Mouse (Mus musculus): ENCODE data around the gene Gm42421. TPM values are rescaled to one million over a fixed set of nuclear protein-coding genes. Genes with fewer than 3 reads are reported as not detected.

Gene Gm42421
- total RNA-seq, 2 experiments from 2014 or later = 1.2 TPM; not detected in 1

DNA sequence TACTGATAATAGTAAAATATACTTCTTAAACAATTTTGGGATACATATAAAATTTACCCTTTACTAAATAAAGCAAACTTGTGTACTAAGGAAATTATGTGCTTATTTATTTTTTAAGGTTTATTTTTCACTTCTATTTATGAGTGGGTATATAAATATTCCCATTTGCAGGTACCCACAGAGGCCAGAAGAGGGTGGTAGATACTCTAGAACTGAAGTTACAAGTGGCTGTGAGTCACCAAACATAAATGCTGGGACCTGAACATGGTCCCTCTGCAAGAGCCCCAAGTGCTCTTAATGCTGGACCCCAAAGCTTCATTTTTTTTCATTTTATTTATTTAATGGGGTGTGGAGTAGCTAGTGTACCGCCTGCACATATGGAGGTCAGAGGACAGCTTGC is 5.9 kb downstream of the Gm42421 start:
- ATAC-seq (replicated peaks; ENCODE audit: poor library complexity) = 0 out of 2 replicates have a peak, but pooled peaks have one; percentile 37

DNA sequence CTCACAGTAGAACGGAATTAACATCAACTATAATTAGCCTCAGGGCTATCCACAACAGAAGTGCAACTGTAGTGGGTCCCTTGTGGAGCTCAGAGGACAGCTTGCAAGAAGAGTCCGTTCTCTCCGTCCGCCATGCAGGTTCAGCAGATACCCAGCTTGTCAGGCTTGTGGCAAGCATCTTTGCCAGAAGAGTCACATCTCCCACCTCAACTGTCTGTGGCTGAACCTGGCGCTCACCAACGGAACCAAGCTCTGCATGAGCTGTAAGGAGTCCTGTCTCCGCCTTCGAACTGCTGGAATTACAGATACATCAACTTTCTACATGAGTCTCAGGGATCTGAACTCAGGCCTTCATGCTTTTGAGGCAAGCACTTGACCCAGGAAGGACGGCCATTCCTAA is 8.2 kb downstream of the Gm42421 start:
- no peak for ATAC-seq (replicated peaks; ENCODE audit: poor library complexity)

DNA sequence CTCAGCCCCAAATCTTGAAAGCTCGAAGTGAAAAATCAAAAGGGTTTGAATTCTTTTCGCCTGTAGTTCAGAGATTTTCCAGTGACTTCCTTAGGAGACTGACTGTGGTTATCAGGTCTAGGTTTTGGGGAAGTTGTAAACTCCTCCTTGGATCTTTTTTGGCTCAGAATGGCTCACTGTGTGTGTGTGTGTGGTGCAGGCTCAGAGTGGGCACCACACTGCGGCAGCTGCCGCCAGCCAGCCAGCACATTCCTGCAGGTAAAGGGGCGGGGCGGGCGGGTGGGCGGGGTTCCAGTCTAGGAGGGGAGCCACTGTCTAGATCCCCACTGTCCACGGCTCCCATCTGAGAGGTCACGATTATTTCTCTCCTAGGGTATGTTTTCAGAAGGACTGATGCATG is 13.6 kb downstream of the Gm42421 start:
- 0 out of 2 replicates have a peak, but pooled peaks have one; percentile 37 for ATAC-seq (replicated peaks; ENCODE audit: poor library complexity)

DNA sequence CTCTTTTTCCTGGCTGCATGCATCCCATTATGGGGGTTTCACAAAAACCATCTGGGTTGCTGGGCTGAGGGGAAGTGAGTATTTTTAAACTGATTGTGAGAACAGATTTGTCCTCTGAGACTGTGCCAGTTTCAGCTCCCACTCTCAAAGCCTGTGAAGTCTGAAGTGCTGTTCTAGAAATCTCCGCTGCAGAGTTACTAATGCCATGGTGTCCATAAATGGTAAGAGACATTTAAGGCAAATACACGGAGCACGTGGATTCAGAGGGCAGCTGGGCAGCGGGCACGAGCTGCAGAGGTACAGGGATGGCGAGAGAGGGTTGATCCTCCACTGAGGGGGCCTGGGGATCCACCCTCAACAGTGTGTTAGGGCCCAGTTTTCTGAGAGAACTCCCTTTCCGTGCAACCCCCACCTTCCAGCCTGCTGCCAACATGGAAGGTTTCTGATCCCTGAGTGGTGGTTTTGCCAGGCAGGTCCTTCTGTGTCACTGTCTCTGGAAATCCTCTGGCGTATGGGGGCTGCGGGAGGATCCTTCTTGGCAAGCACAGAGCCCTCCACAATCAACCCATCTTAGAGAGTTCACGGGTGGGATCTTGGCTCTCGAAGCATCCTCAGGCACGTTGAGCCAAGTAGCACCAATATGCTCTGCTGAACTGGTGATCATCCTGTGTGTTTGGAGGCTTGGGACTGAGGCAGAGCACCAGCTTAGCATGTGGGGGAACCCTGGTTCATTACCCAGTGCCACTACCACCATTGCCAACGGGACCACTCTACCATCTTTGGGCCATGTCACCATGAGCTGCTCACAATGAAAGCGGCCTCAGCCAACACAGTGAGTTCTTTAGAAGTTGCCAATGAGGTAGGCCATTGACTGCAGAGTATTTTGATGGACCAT is 15.5 kb downstream of the Gm42421 start:
- ATAC-seq (replicated peaks; ENCODE audit: poor library complexity) = no peak

DNA sequence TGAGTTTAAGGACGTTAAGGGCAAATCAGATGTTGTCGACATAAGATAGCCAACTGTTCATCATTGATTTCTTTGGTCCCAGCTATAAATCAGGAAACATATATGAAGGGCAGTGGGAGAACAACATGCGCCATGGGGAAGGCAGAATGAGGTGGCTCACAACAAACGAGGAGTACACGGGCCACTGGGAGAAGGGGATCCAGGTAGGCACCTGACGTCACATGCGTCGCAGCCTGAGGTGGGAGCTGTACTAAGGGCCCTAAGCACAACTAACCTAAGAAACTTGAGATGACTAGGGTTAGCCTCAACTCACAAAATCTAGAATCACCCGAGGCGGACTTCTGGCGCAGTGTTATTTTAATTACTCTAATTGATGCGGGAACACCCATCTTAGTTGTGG is 20.4 kb downstream of the Gm42421 start:
- ATAC-seq (replicated peaks; ENCODE audit: poor library complexity) = no peak

DNA sequence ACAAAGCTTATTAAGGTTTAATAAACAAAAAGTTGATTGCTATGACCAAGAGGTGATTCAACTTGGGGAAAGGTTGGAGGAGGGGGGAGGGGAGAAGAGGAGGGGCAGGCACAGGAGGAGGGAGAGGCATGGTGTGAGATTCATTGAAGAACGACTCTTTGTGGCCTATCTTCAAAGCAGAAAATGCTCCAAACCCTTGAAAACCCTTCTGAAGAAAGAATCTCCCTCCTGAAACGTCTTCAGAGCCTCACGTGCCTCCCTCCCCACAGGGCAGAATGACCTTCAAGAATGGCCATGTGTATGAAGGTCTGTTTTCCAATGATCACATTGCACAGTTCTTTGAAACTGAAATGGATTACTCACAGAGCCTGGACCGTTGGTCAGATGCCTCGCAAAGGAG is 22.0 kb downstream of the Gm42421 start:
- ATAC-seq (replicated peaks; ENCODE audit: poor library complexity) = no peak

DNA sequence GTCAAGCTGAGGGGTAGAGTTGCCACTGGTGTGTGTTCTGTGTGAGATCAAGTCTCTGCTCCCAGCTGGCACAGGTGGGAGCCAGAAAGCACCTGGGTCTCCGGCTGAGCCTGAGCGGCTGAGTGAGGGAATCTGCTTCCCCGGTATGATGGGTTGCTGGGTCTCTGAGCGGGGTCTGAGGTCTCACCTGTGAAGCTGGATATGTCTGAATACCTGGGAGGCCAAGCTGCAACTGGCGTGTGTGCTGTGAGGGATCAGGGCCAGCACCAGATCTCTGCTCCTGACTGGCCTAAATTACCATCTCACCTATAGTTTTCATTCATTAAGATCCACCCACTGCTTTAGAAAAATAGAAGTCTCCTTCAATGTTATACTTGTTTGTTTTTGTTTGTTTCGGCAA is 29.1 kb downstream of the Gm42421 start:
- no peak for ATAC-seq (replicated peaks; ENCODE audit: poor library complexity)

DNA sequence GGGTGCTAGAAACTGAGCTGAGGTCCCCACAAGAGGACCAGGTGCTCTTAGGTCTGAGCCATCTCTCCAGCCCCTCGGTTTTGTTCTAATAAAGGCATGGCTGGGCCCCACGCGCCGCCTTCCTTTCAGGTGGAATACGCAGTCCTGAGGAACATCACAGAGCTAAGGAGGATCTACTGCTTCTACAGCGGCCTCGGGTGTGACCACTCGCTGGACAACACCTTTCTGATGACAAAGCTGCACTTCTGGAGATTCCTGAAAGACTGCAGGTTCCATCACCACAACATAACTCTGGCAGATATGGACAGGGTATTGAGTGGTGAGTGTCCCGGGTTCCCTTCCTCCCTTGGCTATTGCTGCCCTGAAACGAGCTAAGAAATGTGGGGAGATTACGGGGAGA is 31.6 kb downstream of the Gm42421 start:
- no peak for ATAC-seq (replicated peaks; ENCODE audit: poor library complexity)

DNA sequence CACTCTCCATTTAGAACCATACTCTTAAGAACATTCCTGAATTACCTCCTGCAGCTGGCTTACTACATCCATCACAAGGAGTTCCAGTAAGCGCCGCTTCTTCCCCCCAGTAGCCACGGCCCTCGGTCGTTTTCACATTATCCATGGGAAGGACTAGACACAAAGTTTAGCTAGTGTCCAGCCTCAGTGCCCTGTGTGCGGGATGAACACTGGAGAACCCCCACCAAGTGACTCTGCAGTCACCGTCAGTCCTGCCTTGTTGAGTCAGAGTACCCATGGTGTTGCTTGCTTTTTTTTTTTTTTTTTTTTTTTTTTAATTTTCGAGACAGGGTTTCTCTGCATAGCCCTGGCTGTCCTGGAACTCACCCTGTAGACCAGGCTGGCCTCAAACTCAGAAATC is 33.2 kb downstream of the Gm42421 start:
- no peak for ATAC-seq (replicated peaks; ENCODE audit: poor library complexity)

DNA sequence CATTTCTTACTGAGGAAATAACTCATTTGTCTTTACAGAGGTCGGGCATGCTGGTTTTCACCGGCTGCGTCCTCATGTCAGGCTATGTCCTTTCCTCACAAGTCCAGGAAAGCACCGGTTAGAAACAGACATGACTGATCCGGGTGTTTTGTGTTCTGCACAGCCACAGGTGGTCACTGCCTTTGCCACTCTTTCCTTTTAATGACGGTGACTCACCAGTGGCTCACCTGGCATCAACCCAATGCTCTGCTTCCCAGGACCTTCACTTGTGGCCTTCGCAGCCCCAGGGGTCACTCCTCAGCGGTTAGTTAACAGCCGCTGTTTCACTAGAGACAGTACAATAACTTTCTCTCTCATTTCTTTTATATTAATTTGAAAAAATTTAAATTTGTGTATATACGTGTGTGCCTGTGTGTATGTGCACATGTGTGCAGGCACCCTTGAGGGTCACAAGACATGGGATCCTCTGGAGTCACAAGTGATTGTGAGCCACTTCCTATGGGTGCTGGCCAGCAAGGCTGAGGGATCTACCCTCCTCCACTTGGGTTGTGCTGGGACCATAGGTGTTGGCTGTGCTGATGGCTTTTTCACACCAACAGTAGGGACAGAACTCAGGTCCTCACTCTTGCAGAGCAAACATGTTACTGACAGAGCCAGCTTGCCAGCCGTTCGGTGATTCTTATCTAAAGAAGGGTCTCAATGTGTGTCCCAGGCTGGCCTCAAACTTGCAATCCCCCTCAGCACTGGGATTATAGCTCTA is 37.8 kb downstream of the Gm42421 start:
- no peak for ATAC-seq (replicated peaks; ENCODE audit: poor library complexity)

DNA sequence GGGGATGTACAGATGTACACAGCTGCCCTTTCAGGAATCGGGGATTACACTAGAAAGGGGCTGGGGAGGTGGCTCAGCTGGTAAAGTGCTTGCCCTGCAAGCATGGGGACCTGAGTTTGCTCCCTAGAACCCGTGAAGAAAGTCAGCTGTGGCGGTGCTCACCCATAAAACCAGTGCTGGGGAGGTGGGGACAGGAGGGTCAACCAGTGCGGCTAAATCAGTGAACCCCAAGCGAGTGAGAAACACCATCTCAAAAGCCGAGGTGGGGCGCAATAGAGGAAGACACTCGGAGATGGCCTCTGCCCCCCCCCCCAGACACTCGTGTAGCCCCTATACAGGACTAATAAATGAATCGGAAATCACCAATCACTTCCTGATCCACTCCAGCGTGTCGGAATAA is 38.7 kb downstream of the Gm42421 start:
- no peak for ATAC-seq (replicated peaks; ENCODE audit: poor library complexity)

DNA sequence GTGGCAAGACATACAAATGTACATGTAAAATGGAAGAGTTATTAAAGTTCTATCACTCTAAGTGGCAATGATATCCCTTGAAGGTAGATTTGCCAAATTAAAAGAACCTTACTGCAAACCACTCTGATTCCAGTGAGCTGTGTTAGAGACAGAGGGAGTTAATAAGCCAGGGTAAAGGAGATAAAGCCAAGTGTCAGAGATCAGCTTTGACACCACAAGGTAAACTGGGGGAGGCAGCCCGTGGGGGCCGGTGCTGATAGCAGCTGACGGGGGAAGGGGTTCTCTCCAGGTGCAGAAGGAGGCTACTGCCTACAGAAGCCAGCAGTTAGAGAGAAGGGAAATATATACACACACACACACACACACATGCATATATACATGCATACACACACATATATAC is 44.7 kb downstream of the Gm42421 start:
- ATAC-seq (replicated peaks; ENCODE audit: poor library complexity) = no peak

DNA sequence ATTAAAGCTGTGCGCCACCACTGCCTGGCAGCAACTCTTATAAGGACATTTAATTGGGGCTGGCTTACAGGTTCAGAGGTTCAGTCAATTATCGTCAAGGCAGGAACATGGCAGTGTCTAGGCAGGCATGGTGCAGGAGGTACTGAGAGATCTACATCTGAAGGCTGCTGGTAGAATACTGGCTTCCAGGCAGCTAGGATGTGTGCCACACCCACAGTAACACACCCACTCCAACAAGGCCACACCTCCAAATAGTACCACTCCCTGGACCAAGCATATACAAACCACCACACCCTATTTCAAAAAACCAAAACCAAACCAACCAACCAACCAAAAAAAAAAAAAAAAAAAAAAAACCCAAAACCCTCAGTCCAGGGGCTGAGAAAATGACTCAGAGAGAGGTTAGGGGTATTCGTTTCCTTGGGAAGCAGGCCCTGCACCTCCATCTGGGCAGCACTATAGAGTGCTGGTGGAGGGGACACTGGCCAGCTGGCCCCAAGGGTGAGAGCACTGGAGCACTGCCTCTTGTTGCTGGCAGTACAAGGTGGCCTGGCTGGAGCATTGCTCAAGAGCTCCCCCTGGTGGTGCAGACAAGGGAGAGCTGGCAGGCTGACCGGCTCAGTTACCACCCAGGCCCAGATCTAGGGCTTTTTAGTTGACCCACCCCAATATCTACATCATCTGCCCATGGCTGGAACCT is 47.1 kb downstream of the Gm42421 start:
- peak; percentile 88 for ATAC-seq (replicated peaks; ENCODE audit: poor library complexity)

DNA sequence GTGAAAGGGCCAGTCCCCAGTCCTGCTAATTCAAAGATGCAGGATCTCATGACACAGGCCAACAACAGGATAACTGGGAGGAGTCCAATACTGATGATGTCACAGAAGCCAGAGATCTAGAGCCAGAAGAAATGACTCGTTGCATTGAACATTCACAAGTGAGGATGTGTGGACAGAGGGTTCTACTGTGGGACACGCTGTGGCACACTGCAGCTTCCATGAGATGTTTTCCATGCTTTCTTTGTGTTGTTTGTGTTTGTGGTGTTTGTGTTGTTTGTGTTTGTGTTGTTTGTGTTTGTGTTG is 47.6 kb downstream of the Gm42421 start:
- ATAC-seq (replicated peaks; ENCODE audit: poor library complexity) = peak; percentile 16

DNA sequence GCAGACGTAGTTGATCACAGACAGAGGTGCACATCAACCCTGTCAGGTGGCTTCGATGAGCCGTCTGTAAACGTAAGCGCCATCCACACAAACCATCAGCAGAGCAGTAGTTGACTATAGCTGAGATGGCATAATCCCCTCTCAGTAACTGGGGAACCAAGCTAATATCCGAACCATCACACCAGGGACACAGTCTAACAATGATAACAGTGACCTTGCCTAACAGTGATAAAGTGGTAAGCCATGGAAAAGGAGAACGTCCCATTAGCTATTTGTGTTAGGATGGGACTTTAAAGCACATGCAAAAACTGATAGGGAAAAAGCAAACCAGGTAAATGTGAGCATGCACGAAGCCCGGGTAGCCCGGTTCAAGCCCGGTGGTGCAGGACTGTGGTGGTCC is 48.3 kb downstream of the Gm42421 start:
- no peak for ATAC-seq (replicated peaks; ENCODE audit: poor library complexity)

DNA sequence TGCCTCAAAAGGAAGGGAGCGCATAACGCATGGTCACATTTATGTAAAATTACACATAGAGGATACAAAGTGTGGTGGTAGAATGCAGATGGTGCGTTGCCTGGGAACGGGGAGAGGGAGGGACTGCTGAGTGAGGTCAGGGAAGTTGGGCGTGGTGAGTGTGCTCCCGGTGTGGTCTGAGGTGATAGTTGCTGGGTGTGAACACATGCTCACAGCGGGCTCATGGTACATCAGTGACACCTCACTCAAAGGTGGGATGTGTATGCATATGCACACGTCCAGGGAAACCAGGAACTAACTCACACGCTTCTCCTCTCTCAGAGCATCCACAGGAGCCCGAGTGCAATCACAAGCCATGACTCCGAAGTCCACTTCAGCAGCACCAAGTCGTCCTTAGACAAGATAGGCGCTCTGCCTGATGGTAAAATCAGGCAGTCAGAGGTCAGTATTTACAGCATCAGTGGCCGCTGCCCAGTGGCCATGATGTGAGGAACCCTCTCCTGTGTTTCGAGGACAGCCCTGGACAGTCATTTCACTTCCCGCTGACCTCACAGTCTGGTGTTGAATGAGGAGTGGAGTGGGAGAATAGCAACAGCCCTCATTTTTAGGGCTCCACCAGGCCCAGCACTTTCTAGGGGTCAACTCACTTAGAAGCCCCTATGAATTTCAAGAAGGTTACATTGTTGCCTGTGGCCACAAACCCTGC is 48.9 kb downstream of the Gm42421 start:
- ATAC-seq (replicated peaks; ENCODE audit: poor library complexity) = peak; percentile 55

DNA sequence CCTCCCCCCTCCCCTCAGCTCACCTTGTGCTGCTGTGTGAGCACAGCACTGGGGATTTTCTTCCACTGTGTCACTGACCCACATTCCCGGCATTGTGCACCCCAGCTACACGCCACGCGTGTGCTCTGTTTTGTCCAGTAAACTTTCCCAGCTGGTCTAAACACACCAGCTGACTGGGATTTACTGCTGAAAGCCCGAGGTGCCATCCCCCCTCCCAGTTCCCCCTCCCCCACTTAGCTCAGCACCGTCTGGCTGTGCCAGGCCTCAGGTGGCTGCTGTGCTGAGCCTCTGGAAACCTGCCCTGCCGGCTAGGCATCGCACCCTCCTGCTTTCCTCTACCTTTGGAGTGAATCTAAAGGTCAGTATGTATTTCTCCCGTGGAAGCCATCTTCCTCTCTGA is 52.9 kb downstream of the Gm42421 start:
- no peak for ATAC-seq (replicated peaks; ENCODE audit: poor library complexity)

DNA sequence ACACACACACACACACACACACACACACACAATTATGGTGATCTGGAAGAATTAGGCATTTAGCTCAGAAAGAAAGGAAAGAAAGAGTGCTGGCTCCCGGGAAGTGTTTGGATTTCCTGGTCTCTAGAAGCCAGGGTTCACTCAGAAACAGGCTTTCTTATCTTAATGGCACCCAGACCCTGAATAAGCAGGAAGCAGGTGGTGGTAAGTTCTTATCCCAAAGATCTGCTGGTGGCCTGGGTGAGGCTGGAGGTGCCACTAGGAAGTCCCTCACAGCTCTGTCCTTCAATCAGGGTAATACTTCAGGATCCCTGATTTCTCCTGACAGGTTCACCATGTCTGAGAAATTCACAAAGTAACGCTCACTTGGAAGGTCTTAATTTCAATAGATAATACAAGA is 54.4 kb downstream of the Gm42421 start:
- no peak for ATAC-seq (replicated peaks; ENCODE audit: poor library complexity)

DNA sequence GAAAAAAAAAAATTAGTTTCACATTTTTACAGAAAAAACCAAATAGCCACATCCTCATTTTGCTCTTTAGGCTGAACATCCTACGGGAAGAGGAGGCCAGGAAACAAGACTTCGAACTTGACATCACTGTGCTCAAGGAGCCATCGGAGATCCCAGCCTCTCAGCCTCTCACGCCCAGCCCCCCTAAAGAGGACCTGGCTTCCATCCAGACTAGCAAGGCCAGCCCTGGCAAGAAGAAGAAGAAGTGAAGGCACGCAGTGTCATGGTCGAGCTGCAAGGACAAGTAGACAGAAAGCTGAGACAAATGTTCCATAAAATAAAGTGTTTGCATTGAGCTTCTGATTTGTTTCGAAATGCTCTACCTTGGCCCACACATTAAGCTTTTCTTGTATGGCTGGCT is 57.4 kb downstream of the Gm42421 start:
- no peak for ATAC-seq (replicated peaks; ENCODE audit: poor library complexity)
